In the genomic region with DNA sequence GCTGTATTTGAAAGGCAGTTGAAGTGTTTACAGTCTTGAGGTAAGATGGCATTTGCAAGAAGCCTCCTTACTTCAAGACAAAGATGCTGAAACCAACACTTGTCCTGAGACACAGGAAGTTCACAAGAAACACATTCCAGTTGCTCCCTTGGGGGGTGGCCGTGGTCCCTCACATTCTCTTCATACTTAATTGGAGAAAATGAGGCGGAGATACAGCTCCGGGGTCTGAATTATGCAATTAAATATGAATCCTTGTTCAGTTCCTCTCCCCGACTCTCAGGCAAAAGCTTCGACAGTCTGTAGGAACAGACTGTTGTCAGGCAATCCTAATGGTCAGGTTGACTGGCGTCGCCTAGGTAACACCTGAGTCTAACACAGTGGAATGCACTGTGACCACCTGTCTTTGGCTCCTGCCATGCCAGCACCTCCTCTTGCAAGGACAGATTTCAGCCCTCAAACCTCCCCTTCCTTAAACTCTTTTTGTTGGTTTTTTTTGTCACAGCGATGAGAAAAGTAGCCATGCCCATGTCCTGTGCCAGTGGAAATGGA, we compare ENCODE assay signal across 10 mouse cellular contexts.
A peak's percentile ranks its signal among the peaks of the same experiment; 100 is the strongest.
DNase-seq lines count a peak whose midpoint lies in the region; ATAC-seq lines count a peak whose summit lies in the region.
"Had no signal": no experiment of that assay in that cellular context is flagged by ENCODE, and none has a peak within 500 bp of the region (broad histone marks: within the 10 kb centered on the region; RNA-seq: fewer than 3 reads in every experiment).

No protein-coding gene starts in this region.

- H3K36me3 ChIP-seq in heart, embryonic 13.5 days: no peaks in the 10 kb centered on the region
- no peaks in the 10 kb centered on the region for H3K36me3 ChIP-seq in lung, embryonic 15.5 days
- H3K36me3 ChIP-seq in forebrain, embryonic 13.5 days (ENCODE audit: poor library complexity, severe bottlenecking): no peaks in the 10 kb centered on the region
- H3K36me3 ChIP-seq in midbrain, embryonic 16.5 days (ENCODE audit: control insufficient read depth, insufficient read depth, low read length): no peaks in the 10 kb centered on the region

- no peak for DNase-seq in heart, postnatal 4 days
- DNase-seq in lung, postnatal 36 days: no peak
- DNase-seq in adrenal gland, postnatal 10 days: no peak
- DNase-seq: gastrocnemius, postnatal 14 days had no signal

- no peak overlapping the region for H3K9ac ChIP-seq in heart, embryonic 13.5 days
- H3K9ac ChIP-seq in lung, embryonic 15.5 days: no peak overlapping the region
- no peak overlapping the region for H3K9ac ChIP-seq in forebrain, embryonic 13.5 days
- no peak overlapping the region for H3K9ac ChIP-seq in midbrain, embryonic 16.5 days (ENCODE audit: low read depth, low read length)

- no peak overlapping the region for H3K4me3 ChIP-seq in heart, embryonic 13.5 days
- H3K4me3 ChIP-seq in lung, embryonic 15.5 days: no peak overlapping the region
- H3K4me3 ChIP-seq in forebrain, embryonic 13.5 days: no peak overlapping the region
- no peak overlapping the region for H3K4me3 ChIP-seq in midbrain, embryonic 16.5 days (ENCODE audit: low read depth, low read length)

- no peak overlapping the region for H3K4me2 ChIP-seq in heart, embryonic 13.5 days
- H3K4me2 ChIP-seq in lung, embryonic 15.5 days: no peak overlapping the region
- H3K4me2 ChIP-seq in forebrain, embryonic 13.5 days: no peak overlapping the region
- no peak overlapping the region for H3K4me2 ChIP-seq in midbrain, embryonic 16.5 days (ENCODE audit: low read length)

- H3K27me3 ChIP-seq in heart, embryonic 13.5 days (replicated peaks): no peaks in the 10 kb centered on the region
- H3K27me3 ChIP-seq in lung, embryonic 15.5 days: no peaks in the 10 kb centered on the region
- H3K27me3 ChIP-seq in forebrain, embryonic 13.5 days: no peaks in the 10 kb centered on the region
- H3K27me3 ChIP-seq in midbrain, embryonic 16.5 days (ENCODE audit: control insufficient read depth, insufficient read depth, low read depth, low read length): no peaks in the 10 kb centered on the region

- peaks cover 40% of the 10 kb centered on the region for H3K4me1 ChIP-seq in heart, embryonic 13.5 days
- H3K4me1 ChIP-seq in lung, embryonic 15.5 days: peaks cover 75% of the 10 kb centered on the region
- H3K4me1 ChIP-seq in forebrain, embryonic 13.5 days: peaks cover 34% of the 10 kb centered on the region
- H3K4me1 ChIP-seq in midbrain, embryonic 16.5 days (ENCODE audit: control insufficient read depth, insufficient read depth, low read length): peaks cover 7% of the 10 kb centered on the region; the same call in 1 of the 2 replicates

- 78% methylated on average over 8 of the region's 8 CpGs for WGBS in heart, embryonic 13.5 days
- whole genome bisulfite sequencing in lung, embryonic 15.5 days: 56% methylated on average over 8 of the region's 8 CpGs
- 58% methylated on average over 8 of the region's 8 CpGs for WGBS in forebrain, embryonic 13.5 days
- WGBS in midbrain, embryonic 16.5 days: 71% methylated on average over 8 of the region's 8 CpGs

- H3K9me3 ChIP-seq in heart, embryonic 13.5 days: 0 out of 2 replicates have a peak, but pooled peaks cover 4% of the 10 kb centered on the region
- H3K9me3 ChIP-seq in lung, embryonic 15.5 days: no peaks in the 10 kb centered on the region
- 0 out of 2 replicates have a peak, but pooled peaks cover 3% of the 10 kb centered on the region for H3K9me3 ChIP-seq in forebrain, embryonic 13.5 days (replicated peaks)
- H3K9me3 ChIP-seq in midbrain, embryonic 16.5 days (replicated peaks; ENCODE audit: control insufficient read depth, low read length, poor library complexity, severe bottlenecking): no peaks in the 10 kb centered on the region

- H3K27ac ChIP-seq in heart, embryonic 13.5 days (replicated peaks): peak overlapping the region; percentile 77
- peak overlapping the region; percentile 97 for H3K27ac ChIP-seq in lung, embryonic 15.5 days
- peak overlapping the region; percentile 68 for H3K27ac ChIP-seq in forebrain, embryonic 13.5 days
- no peak overlapping the region for H3K27ac ChIP-seq in midbrain, embryonic 16.5 days (ENCODE audit: low read length)
- H3K27ac ChIP-seq: macrophage had no signal

- no peak for ATAC-seq in heart, embryonic 13.5 days (ENCODE audit: extremely low read depth, insufficient number of reproducible peaks, low FRiP score, low TSS enrichment)
- no peak for ATAC-seq in lung, embryonic 15.5 days (ENCODE audit: borderline replicate concordance, extremely low read depth, low FRiP score, low TSS enrichment)
- ATAC-seq in forebrain, embryonic 13.5 days: no peak
- 0 out of 2 replicates have a peak, but pooled peaks have one; percentile 34 for ATAC-seq in midbrain, embryonic 16.5 days
- ATAC-seq in megakaryocyte-erythroid progenitor cell, adult 5-6 weeks (replicated peaks; ENCODE audit: low FRiP score, low TSS enrichment, poor library complexity, severe bottlenecking): no peak
